Mouse (Mus musculus) cerebellum, adult (tissue): ENCODE results near the gene Frmd8.

Experiments used
- ATAC-seq: cut with Nextera tagmentation; 2 replicates; pipeline ENCODE4 v1.9.2; 2017; ENCODE audit warnings: mild to moderate bottlenecking, moderate library complexity, mixed read lengths; ENCODE audit not compliant: insufficient number of reproducible peaks, low FRiP score, low TSS enrichment

The Frmd8 gene

GRCm38 (mm10) chr19:5851481-5851971, 23.5 kb downstream of the Frmd8 start:
- ATAC-seq = no peak

- no peak for ATAC-seq
These were observed 24.2 kb downstream of the Frmd8 start for GRCm38 (mm10) chr19:5850860-5851259.

GRCm38 (mm10) chr19:5849843-5850527, 25.1 kb downstream of the Frmd8 start:
- no peak; the same call in 1 of the 2 replicates for ATAC-seq

GRCm38 (mm10) chr19:5848826-5849672, 26.0 kb downstream of the Frmd8 start:
- ATAC-seq = peak; percentile 1; the same call in 1 of the 2 replicates

- ATAC-seq = no peak
These were observed 26.8 kb downstream of the Frmd8 start for GRCm38 (mm10) chr19:5848032-5848825.

- ATAC-seq = no peak
These were observed 27.7 kb downstream of the Frmd8 start for GRCm38 (mm10) chr19:5847306-5847796.

GRCm38 (mm10) chr19:5846557-5847305, 28.3 kb downstream of the Frmd8 start:
- ATAC-seq = peak; percentile 69

- 0 out of 2 replicates have a peak, but pooled peaks have one; percentile 1 for ATAC-seq
These were observed 28.9 kb downstream of the Frmd8 start for GRCm38 (mm10) chr19:5846154-5846553.

GRCm38 (mm10) chr19:5845319-5846135, 29.5 kb downstream of the Frmd8 start:
- ATAC-seq = no peak

GRCm38 (mm10) chr19:5844831-5845318, 30.2 kb downstream of the Frmd8 start:
- ATAC-seq = no peak

- no peak for ATAC-seq
These were observed 31.0 kb downstream of the Frmd8 start for GRCm38 (mm10) chr19:5843781-5844691.

- ATAC-seq = no peak
These were observed 32.0 kb downstream of the Frmd8 start for GRCm38 (mm10) chr19:5842785-5843730.

- no peak for ATAC-seq
These were observed 32.9 kb downstream of the Frmd8 start for GRCm38 (mm10) chr19:5841999-5842784.

- ATAC-seq = no peak
These were observed 33.6 kb downstream of the Frmd8 start for GRCm38 (mm10) chr19:5841389-5841946.

- no peak for ATAC-seq
These were observed 34.1 kb downstream of the Frmd8 start for GRCm38 (mm10) chr19:5840890-5841388.
